Comparison of ENCODE assay signal across 19 mouse cellular contexts in genomic region chr2:178130536-178130935, GRCm38 (mm10). TPM values are rescaled to one million over a fixed set of nuclear protein-coding genes. Genes with fewer than 3 reads are reported as not detected.
DNase-seq lines count a peak whose midpoint lies in the region; ATAC-seq and TF ChIP-seq lines count a peak whose summit lies in the region.
"Had no signal": no experiment of that assay in that cellular context is flagged by ENCODE, and none has a peak within 500 bp of the region (broad histone marks: within the 10 kb centered on the region; RNA-seq: fewer than 3 reads in every experiment).

No protein-coding gene starts in this region.

- peaks cover 70% of the 10 kb centered on the region for H3K4me1 ChIP-seq in cerebellum, adult 2 months (ENCODE audit: control insufficient read depth, insufficient read depth, low read length)
- H3K4me1 ChIP-seq in heart, embryonic 10.5 days, result no peaks in the 10 kb centered on the region; the same call in 1 of the 2 replicates
- peaks cover 4% of the 10 kb centered on the region; the same call in 1 of the 2 replicates for H3K4me1 ChIP-seq in midbrain, embryonic 10.5 days
- H3K4me1 ChIP-seq in midbrain, embryonic 14.5 days (ENCODE audit: control insufficient read depth, insufficient read depth, low read length), result no peaks in the 10 kb centered on the region
- H3K4me1 ChIP-seq: forebrain, embryonic 13.5 days had no signal

- no peak overlapping the region for H3K4me3 ChIP-seq in cerebellum, adult 2 months (replicated peaks; ENCODE audit: insufficient read depth, low read depth, low read length)
- no peak overlapping the region for H3K4me3 ChIP-seq in heart, embryonic 10.5 days
- H3K4me3 ChIP-seq in midbrain, embryonic 10.5 days, result no peak overlapping the region
- H3K4me3 ChIP-seq in midbrain, embryonic 14.5 days (replicated peaks; ENCODE audit: low read depth, low read length), result no peak overlapping the region
- H3K4me3 ChIP-seq: embryonic facial prominence, embryonic 13.5 days; forebrain, embryonic 13.5 days; gastrocnemius, adult 2 months had no signal

- DNase-seq in cerebellum, adult 2 months, result peak in 1 of 2 experiments; percentile 63
- no peak for DNase-seq in cerebellum, adult 9-10 months
- peak; percentile 53 for DNase-seq in heart, embryonic 10.5 days (ENCODE audit: low spot score)
- DNase-seq in heart, postnatal 10 days, result no peak
- peak; percentile 0 for DNase-seq in midbrain, embryonic 10.5 days (ENCODE audit: low spot score)
- DNase-seq in midbrain, embryonic 14.5 days, result no peak
- DNase-seq in right cerebral cortex, postnatal 4 days, result peak; percentile 1
- no peak for DNase-seq in right cerebral cortex, postnatal 14 days
- DNase-seq: adrenal gland, postnatal 10 days; gastrocnemius, adult 2 months; gastrocnemius, postnatal 25 days; heart, postnatal 14 days had no signal

- H3K27me3 ChIP-seq in cerebellum, adult 2 months (ENCODE audit: control insufficient read depth, insufficient read depth, low read length), result no peaks in the 10 kb centered on the region
- H3K27me3 ChIP-seq in heart, embryonic 10.5 days (ENCODE audit: insufficient read depth, poor library complexity, severe bottlenecking), result peaks cover 28% of the 10 kb centered on the region; the same call in 1 of the 2 replicates
- no peaks in the 10 kb centered on the region for H3K27me3 ChIP-seq in midbrain, embryonic 10.5 days (ENCODE audit: low read depth, poor library complexity, severe bottlenecking)
- no peaks in the 10 kb centered on the region for H3K27me3 ChIP-seq in midbrain, embryonic 14.5 days (ENCODE audit: control insufficient read depth, insufficient read depth, low read length)
- H3K27me3 ChIP-seq: embryonic facial prominence, embryonic 13.5 days; forebrain, embryonic 13.5 days had no signal

- no peak for TF ChIP-seq POLR2A in cerebellum, adult 2 months (IDR thresholded peaks at IDR 0.05; ENCODE audit: borderline replicate concordance, insufficient read depth, low read length)

- H3K4me2 ChIP-seq in midbrain, embryonic 14.5 days (ENCODE audit: low read length), result no peak overlapping the region
- H3K4me2 ChIP-seq: embryonic facial prominence, embryonic 13.5 days; forebrain, embryonic 13.5 days had no signal

- no peak for ATAC-seq in midbrain, embryonic 14.5 days (ENCODE audit: low FRiP score, low TSS enrichment)
- ATAC-seq: forebrain, embryonic 13.5 days; hindbrain, embryonic 16.5 days; inflammation-experienced regulatory T-cells, adult 6 months had no signal

- 22% methylated on average over 5 of the region's 5 CpGs for WGBS in cerebellum, adult 2 months
- WGBS in heart, embryonic 10.5 days, result 74% methylated on average over 5 of the region's 5 CpGs
- WGBS in midbrain, embryonic 10.5 days, result 88% methylated on average over 5 of the region's 5 CpGs
- WGBS in midbrain, embryonic 14.5 days, result 85% methylated on average over 5 of the region's 5 CpGs

- TF ChIP-seq CTCF in cerebellum, adult 2 months (IDR thresholded peaks at IDR 0.05; ENCODE audit: borderline replicate concordance, insufficient read depth, low read depth, low read length), result no peak

- H3K27ac ChIP-seq in cerebellum, adult 2 months (ENCODE audit: insufficient read depth, low read length), result peak overlapping the region; percentile 87; the same call in 1 of the 2 replicates
- H3K27ac ChIP-seq in heart, embryonic 10.5 days, result no peak overlapping the region
- H3K27ac ChIP-seq in midbrain, embryonic 10.5 days (replicated peaks), result no peak overlapping the region
- H3K27ac ChIP-seq in midbrain, embryonic 14.5 days (replicated peaks; ENCODE audit: low read depth, low read length), result no peak overlapping the region
- H3K27ac ChIP-seq: embryonic facial prominence, embryonic 13.5 days; forebrain, embryonic 13.5 days; gastrocnemius, adult 2 months had no signal

- no peaks in the 10 kb centered on the region for H3K9me3 ChIP-seq in heart, embryonic 10.5 days
- H3K9me3 ChIP-seq in midbrain, embryonic 10.5 days (replicated peaks), result no peaks in the 10 kb centered on the region
- no peaks in the 10 kb centered on the region for H3K9me3 ChIP-seq in midbrain, embryonic 14.5 days (ENCODE audit: control insufficient read depth, low read length)
- H3K9me3 ChIP-seq: embryonic facial prominence, embryonic 13.5 days; forebrain, embryonic 13.5 days had no signal

- no peak overlapping the region for H3K9ac ChIP-seq in midbrain, embryonic 14.5 days (replicated peaks; ENCODE audit: low read length)
- H3K9ac ChIP-seq: embryonic facial prominence, embryonic 13.5 days; forebrain, embryonic 13.5 days had no signal

- intact Hi-C loops in heart, postnatal 10 days (cut with DNase I), result no loop called here

- H3K36me3 ChIP-seq in heart, embryonic 10.5 days, result no peaks in the 10 kb centered on the region
- no peaks in the 10 kb centered on the region for H3K36me3 ChIP-seq in midbrain, embryonic 10.5 days
- H3K36me3 ChIP-seq in midbrain, embryonic 14.5 days (ENCODE audit: control insufficient read depth, insufficient read depth, low read length), result no peaks in the 10 kb centered on the region
- H3K36me3 ChIP-seq: embryonic facial prominence, embryonic 13.5 days had no signal

RNA-seq across cellular contexts. Expression of gene Phactr3, which starts 11.8 kb away (rescaled TPM):
- 75.5 and 79.8 TPM in 2 replicates for polyA plus RNA-seq in cerebellum, adult 2 months (2012; rRNA removed)
- polyA plus RNA-seq in heart, embryonic 10.5 days (2016; fragmentation: Nextera tagmentation; extraction: Ambion mirVana), result 10.8 and 14.0 TPM in 2 replicates
- total RNA-seq in heart, postnatal 10 days (2021), result 1 to 10 TPM; 1.9 TPM
- 5.8 and 6.7 TPM in 2 replicates for polyA plus RNA-seq in midbrain, embryonic 10.5 days (2016; fragmentation: Nextera tagmentation; extraction: Ambion mirVana)
- 62.5 and 79.2 TPM in 2 replicates for polyA plus RNA-seq in midbrain, embryonic 14.5 days (2014; fragmentation: Nextera tagmentation; extraction: Ambion mirVana)
- total RNA-seq: gastrocnemius, postnatal 25 days; granulocyte monocyte progenitor cell, adult 5-6 weeks; MEL had no signal
- polyA plus RNA-seq: C2C12 had no signal

RNA-seq across cellular contexts. Expression of gene Zfp931, which starts 52.3 kb away (rescaled TPM):
- polyA plus RNA-seq in cerebellum, adult 2 months (2012; rRNA removed), result 17.1 and 19.5 TPM in 2 replicates
- 15.8 and 16.1 TPM in 2 replicates for polyA plus RNA-seq in heart, embryonic 10.5 days (2016; fragmentation: Nextera tagmentation; extraction: Ambion mirVana)
- 1 to 10 TPM; 9.6 to 9.7 TPM for total RNA-seq in heart, postnatal 10 days (2021)
- polyA plus RNA-seq in midbrain, embryonic 10.5 days (2016; fragmentation: Nextera tagmentation; extraction: Ambion mirVana), result 17.6 and 18.0 TPM in 2 replicates
- polyA plus RNA-seq in midbrain, embryonic 14.5 days (2014; fragmentation: Nextera tagmentation; extraction: Ambion mirVana), result 12.1 and 14.5 TPM in 2 replicates
- total RNA-seq: MEL had no signal

Comparison
In these comparisons a context has a peak if more than half of its experiments do, and no peak if none do; other contexts are left out.
1. DNase-seq: peak in heart, embryonic 10.5 days (single experiment), midbrain, embryonic 10.5 days (single experiment) and right cerebral cortex, postnatal 4 days (single experiment); none in cerebellum, adult 9-10 months (single experiment), heart, postnatal 10 days (0 of 2), midbrain, embryonic 14.5 days (single experiment) and right cerebral cortex, postnatal 14 days (single experiment).